Mouse (Mus musculus) right cerebral cortex, postnatal 14 days (tissue): ENCODE results near the gene Gins1.
"Not testable (repeated sequence)": the region's sequence is repeated elsewhere in the genome, so short reads cannot be mapped to it uniquely, and the experiment has no call there.

Source experiments
- DNase-seq: peaks from one replicate; pipeline ENCODE4 v3.0.0; 2022

Gins1 gene

DNA sequence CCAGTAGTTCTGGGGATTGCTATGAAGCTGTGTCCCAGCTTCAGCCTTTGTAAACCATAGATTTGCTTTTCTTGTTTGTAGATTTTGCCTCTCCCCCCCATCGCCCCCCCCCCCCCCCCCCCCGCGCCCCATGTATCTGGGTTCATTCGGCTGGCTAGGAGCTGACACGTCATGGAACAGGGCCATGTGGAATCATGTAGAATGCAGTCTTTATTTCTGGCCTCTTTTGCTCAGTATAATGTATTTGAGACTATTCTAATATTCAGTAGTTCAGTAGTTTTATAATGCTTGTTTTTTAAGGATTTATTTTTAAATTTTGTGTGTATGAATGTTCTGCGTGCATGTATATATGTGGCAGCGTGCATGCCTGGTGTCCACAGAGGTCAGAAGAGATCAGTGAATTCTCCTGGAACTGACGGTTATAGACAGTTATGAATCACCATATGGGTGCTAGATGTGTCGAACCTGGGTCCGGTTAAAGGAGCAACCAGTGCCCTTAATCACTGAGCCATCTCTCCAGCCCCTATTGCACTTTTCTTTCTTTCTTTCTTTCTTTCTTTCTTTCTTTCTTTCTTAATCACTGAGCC, 5.2 kb downstream of the Gins1 start:
- no peak for DNase-seq

GRCm38 (mm10) chr2:150914781-150915515, 9.7 kb downstream of the Gins1 start:
- DNase-seq = no peak

DNA sequence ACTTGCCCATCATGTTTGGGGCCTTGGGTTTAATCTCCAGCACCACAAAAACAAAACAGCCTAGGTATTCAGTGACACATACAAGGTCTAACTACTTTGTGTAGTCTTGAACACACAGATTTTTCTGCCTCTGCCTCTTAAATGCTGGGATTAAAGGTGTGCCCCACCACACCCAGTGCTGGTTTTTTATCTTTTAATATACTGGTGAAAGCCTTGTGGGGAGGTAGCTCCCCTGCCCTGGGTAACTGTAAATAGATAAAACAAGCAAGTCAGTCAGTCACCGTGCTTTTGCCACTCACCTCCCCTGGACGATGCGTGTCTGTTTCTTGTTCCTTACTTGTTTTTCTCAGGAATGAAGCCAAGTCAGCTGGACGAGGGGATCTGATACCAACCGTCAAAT, 10.6 kb downstream of the Gins1 start:
- no peak for DNase-seq

GRCm38 (mm10) chr2:150918720-150919119, 13.5 kb downstream of the Gins1 start:
- DNase-seq = no peak

- DNase-seq = no peak
Measured at GRCm38 (mm10) chr2:150920543-150920942, 15.3 kb downstream of the Gins1 start.

DNA sequence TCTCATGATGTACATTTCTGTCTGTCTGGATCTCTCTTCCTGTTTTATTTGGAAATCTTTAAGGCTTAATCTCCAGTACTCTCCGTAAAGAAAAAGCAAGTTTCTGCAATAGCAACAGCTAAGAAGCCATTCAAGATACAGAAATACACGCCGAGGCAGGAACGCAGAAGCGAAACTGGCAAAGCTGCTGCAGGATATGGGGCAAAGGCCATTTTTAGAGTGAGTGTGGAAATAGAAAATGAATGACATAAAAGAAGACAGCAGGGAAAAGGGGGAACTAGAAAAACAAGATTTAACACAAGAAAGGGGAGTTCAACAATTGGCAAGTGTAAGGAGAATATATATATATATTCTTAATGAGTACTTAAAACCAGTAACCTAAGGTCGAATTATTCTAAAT, 16.5 kb downstream of the Gins1 start:
- DNase-seq = no peak

GRCm38 (mm10) chr2:150922165-150922564, 17.0 kb downstream of the Gins1 start:
- DNase-seq = no peak

- no peak for DNase-seq
Measured at GRCm38 (mm10) chr2:150923026-150923425, 17.8 kb downstream of the Gins1 start.

GRCm38 (mm10) chr2:150923505-150923904, 18.3 kb downstream of the Gins1 start:
- DNase-seq = no peak

GRCm38 (mm10) chr2:150927038-150927720, 22.0 kb downstream of the Gins1 start:
- DNase-seq = no peak

- no peak for DNase-seq
Measured at GRCm38 (mm10) chr2:150929156-150929555, 24.0 kb downstream of the Gins1 start.

- DNase-seq = no peak
Measured at GRCm38 (mm10) chr2:150930806-150931205, 25.6 kb downstream of the Gins1 start.

- no peak for DNase-seq
Measured at GRCm38 (mm10) chr2:150933482-150933881, 28.3 kb downstream of the Gins1 start.

GRCm38 (mm10) chr2:150934659-150935058, 29.5 kb downstream of the Gins1 start:
- DNase-seq = no peak

GRCm38 (mm10) chr2:150944017-150944416, 38.8 kb downstream of the Gins1 start:
- no peak for DNase-seq

DNA sequence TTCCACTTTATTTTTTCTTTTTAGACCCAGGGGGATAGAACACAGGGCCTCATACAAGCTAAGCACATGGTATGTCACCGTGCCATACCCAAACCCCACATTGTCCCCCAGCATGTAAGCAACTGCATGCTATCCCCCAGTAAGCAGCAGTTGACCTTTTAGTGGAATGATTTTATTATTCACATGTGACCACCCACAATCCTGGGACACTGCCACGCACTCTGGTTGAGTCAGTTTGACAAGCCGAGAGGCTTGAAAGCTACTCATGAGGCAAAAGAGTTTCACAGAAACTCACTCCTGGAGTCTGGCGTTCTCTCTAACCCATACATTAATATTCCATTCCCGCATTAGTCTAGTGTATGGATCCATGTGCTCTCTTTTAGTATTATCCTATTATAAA, 42.1 kb downstream of the Gins1 start:
- not testable (repeated sequence) for DNase-seq

- DNase-seq = not testable (repeated sequence)
Measured at GRCm38 (mm10) chr2:150947880-150948611, 42.8 kb downstream of the Gins1 start.

DNA sequence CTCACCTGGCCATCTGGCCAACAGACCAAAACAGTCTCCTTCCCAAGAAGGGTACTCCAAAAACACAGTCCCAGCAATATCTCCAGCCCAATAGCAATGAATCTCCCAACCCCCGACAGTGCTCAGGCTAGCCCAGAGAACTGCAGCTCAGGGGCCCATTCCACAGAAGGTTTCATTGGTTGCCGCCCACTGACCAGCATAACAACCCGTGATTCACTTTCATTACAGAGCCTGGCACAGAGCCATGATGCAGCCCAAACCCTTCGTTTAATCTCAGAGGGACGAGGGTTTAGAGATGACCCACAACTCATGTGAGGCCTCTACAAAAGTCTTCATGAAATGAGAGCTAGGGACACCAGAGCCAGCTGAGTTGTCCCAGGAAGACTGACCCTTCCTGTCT, 43.6 kb downstream of the Gins1 start:
- no peak for DNase-seq

- no peak for DNase-seq
Measured at GRCm38 (mm10) chr2:150949652-150950051, 44.5 kb downstream of the Gins1 start.

GRCm38 (mm10) chr2:150950056-150950455, 44.9 kb downstream of the Gins1 start:
- DNase-seq = no peak

- DNase-seq = no peak
Measured at GRCm38 (mm10) chr2:150951201-150951600, 46.0 kb downstream of the Gins1 start.

GRCm38 (mm10) chr2:150955859-150956258, 50.7 kb downstream of the Gins1 start:
- DNase-seq = no peak

GRCm38 (mm10) chr2:150959521-150959920, 54.3 kb downstream of the Gins1 start:
- no peak for DNase-seq
